Mouse (Mus musculus) heart, postnatal 0 days (tissue): ENCODE results near the gene Mterf1a.

Experiments used
- CTCF ChIP-seq: IDR thresholded peaks from 2 replicates; pipeline ENCODE4 v1.5.1; 2016; ENCODE audit warnings: antibody characterized with exemption, control low read depth, low read depth
- EP300 ChIP-seq: IDR thresholded peaks from 2 replicates; pipeline ENCODE4 v1.6.1; 2016; ENCODE audit warnings: antibody characterized with exemption, low read depth

- TF ChIP-seq CTCF (no peak), EP300 (no peak)
Measured at GRCm38 (mm10) chr5:3905471-3905870, 11.7 kb upstream of the Mterf1a start.
